Mouse (Mus musculus): ENCODE data around the gene Bcl11a.

Bcl11a gene

GRCm38 (mm10) chr11:24129358-24130185, 51.7 kb downstream of the Bcl11a start:
- no peak for DNase-seq (ENCODE audit: low read depth, low spot score)

GRCm38 (mm10) chr11:24130186-24130760, 52.4 kb downstream of the Bcl11a start:
- no peak for DNase-seq (ENCODE audit: low read depth, low spot score)

DNA sequence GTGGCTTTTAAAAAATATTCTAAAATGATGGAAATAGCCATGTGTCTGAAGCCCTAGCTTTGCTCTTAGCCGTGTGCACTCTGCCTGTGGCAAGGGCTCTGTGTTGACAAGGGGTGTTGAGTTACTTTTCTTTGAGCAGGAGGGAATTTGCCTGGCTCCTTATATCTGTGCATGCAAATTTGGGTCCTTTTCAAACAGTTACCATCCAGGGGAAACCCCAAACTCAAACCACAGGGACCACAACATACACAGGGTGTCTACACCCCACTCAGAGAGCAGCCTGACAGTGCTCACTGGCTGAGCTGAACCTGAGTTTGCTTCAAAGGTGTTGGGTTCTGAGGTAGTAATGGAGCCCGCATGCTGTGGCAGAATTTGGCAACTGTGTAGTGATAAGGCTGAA, 54.0 kb downstream of the Bcl11a start:
- DNase-seq (ENCODE audit: low read depth, low spot score), result no peak

GRCm38 (mm10) chr11:24132358-24132757, 54.5 kb downstream of the Bcl11a start:
- no peak for DNase-seq (ENCODE audit: low read depth, low spot score)

DNA sequence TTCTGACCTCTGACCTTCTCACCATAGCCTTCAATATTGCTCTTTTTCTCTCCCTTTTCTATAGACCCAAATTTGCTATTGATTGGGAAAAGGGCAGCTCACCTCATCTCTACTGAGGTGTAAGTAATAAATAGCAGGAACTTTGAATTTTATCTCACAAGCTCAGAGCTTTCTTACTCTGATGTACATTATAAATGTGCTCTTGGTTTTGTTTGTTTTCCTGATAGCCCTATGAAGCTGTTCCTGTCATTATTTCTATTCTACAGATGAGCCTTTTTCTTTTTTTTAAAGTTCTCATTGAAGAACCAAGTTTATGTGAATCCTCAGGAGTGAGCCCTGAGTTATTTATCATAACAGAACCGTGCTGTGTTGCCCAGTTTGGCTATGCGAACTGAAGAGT, 55.0 kb downstream of the Bcl11a start:
- no peak for DNase-seq (ENCODE audit: low read depth, low spot score)

- no peak for DNase-seq (ENCODE audit: low read depth, low spot score)
Measured at GRCm38 (mm10) chr11:24133484-24133883, 55.6 kb downstream of the Bcl11a start.

- DNase-seq (ENCODE audit: low read depth, low spot score), result no peak
Measured at GRCm38 (mm10) chr11:24133928-24134327, 56.1 kb downstream of the Bcl11a start.

- DNase-seq (ENCODE audit: low read depth, low spot score), result no peak
Measured at GRCm38 (mm10) chr11:24135244-24135643, 57.4 kb downstream of the Bcl11a start.

DNA sequence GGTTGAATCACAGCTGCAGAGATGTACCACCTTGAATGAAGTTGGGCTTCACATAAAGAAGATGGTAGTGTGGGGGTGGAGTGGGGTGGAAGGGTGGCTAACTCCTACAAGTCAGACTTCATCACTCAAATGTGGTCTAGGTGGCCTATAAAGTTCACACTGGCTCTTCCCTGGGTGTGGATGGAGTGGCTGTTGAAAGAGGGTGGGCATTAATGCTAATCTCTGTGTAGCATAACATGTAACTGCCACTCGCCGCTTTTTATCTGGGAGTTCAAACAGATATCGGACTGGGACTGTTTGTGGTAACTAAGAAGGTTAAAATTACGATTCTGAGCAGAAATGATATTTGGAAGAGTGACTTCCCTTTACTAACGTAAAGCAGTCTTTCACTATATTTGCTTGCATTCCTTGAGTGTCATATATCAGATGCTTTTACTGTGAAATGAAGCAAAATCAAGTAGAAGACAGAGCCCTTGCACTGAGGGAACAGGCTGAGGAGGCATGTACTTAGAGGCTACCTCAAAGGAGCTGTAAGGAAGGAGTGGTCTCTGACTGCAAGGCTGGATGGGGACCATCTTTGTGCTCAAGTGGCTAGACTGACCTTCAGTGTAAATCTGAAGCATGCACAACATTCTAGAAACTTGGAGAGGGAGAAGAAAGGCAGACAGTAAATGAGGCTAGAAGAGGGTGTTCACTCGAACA, 58.4 kb downstream of the Bcl11a start:
- DNase-seq (ENCODE audit: low read depth, low spot score), result no peak

- DNase-seq (ENCODE audit: low read depth, low spot score), result no peak
Measured at GRCm38 (mm10) chr11:24137891-24138290, 60.0 kb downstream of the Bcl11a start.

DNA sequence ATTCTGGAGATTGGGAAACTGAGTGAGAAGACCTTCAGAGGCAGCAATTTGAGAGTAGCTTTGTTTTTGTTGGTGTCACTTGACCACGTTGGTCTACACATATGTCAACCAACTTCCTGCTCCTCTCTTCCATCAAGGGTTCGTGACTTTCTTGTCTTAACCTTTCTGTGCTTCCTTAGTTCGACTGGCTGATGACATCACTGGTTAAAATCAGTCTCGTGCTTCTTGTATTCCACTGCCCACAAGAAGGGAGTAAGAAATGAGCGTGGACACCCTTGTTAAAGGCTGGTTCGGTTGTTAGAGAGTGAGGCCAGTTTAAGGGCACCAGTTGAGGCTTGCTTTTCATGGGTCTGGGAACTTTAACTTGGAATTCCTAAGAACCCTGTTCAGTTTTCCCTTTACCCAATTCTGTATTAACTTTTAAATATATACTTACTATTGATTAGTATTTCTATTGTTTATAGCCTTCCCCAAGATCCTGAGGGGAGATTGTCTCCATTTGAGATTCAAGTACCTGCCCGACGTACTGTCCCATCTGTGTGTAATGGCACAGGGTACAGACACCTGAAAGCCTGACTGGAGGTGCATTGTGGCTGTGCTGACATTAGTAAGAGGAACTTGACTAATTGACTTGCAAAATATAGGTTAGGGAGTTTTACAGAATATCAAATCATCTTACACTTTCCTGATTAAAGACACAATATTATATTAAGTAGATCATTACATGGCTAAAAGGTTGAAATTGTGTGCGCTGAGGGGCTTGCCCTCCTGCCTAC, 60.9 kb downstream of the Bcl11a start:
- DNase-seq (ENCODE audit: low read depth, low spot score), result no peak

- no peak for DNase-seq (ENCODE audit: low read depth, low spot score)
Measured at GRCm38 (mm10) chr11:24139432-24139831, 61.6 kb downstream of the Bcl11a start.

DNA sequence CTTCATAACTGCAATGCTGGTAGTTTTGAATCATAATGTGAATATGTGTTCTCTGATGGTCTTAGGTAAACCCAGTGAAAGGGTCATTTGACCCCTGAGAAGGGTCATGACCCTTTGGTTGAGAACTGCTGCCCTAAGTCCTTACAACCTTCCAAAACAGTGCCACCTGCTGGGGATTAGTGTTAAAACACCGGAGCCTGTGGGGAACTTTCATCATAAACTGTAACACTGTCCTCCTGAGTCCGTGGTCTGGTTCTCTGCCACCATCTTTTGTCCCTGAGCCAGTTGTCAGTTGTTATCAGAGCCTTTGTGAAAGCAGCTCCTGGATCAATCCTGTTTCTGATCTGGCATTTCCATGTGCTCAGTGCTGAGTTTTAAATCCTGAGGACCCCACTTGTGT, 62.1 kb downstream of the Bcl11a start:
- no peak for DNase-seq (ENCODE audit: low read depth, low spot score)

- DNase-seq (ENCODE audit: low read depth, low spot score), result no peak
Measured at GRCm38 (mm10) chr11:24140948-24141347, 63.1 kb downstream of the Bcl11a start.

GRCm38 (mm10) chr11:24141479-24142251, 63.8 kb downstream of the Bcl11a start:
- DNase-seq (ENCODE audit: low read depth, low spot score), result no peak

GRCm38 (mm10) chr11:24142316-24142715, 64.5 kb downstream of the Bcl11a start:
- DNase-seq (ENCODE audit: low read depth, low spot score), result no peak

DNA sequence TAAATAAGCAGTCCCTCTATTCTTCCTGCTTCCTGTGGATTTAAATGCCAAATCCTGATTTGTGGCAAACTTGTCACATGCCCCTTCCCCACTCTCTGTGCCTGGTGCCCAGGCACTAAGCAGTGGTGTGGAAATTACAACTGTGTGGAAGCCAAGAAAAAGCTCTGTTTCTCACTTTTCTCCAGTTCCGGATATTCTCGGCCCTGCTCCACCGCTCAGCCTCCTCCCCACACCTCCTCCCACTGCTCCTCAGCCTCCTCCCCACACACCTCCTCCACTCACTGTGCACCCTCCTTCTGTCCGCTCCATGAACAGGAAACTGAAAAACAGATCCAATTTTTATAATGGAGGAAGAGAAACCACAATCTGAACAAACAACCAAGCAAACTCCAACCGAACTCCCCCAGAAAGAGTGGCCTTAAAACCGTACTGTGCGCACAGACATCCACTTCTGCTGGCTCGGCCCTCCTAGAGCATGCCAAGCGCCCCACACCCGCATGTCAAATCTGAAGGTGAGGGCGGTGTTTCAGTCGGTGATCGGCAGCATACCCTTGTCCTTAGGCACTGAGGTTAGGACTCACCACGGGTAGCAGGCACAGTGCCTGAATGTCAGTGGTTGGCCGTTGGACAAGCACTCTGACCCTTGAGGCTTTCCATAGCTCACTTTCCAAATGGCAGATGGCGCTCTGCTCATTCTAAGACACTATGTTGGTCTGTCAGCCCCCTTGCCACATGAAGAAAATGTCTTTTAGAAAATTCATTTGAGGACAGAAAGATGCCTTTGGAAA, 66.5 kb downstream of the Bcl11a start:
- DNase-seq (ENCODE audit: low read depth, low spot score), result no peak

- no peak for DNase-seq (ENCODE audit: low read depth, low spot score)
Measured at GRCm38 (mm10) chr11:24146034-24146433, 68.2 kb downstream of the Bcl11a start.

GRCm38 (mm10) chr11:24146437-24146836, 68.6 kb downstream of the Bcl11a start:
- DNase-seq (ENCODE audit: low read depth, low spot score), result no peak

DNA sequence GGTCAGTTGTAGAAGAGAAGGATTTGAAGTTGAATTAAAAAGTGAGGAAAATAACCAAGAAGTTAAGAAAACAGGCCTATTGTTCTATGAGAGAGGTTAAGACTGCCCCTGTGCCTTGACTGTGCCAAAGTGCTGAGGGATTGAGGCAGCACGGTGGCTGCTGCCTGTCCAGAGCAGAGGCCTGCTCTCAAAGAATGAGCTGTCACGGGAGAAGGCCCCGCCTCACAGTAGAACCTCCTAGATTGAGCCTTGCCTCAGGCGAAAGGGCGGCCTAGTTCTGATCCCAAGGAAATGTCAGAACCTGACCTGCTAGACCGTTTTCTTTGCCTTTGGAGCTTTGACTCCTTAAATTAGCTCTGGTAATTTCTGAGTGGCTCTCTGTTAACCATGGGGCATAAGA, 69.8 kb downstream of the Bcl11a start:
- no peak for DNase-seq (ENCODE audit: low read depth, low spot score)
